Mouse (Mus musculus) liver, adult 2 months (tissue): ENCODE data around the gene Tet3. TPM values are rescaled to one million over a fixed set of nuclear protein-coding genes. Genes with fewer than 3 reads are reported as not detected.

ENCODE experiments used
- DNase-seq: peaks from one replicate; pipeline ENCODE4 v3.0.0-alpha.2; 2011; ENCODE audit warnings: low read depth, low spot score; ENCODE audit errors: extremely low read depth
- H3K27ac ChIP-seq: fragments of 200-500 bp; replicated peaks from 2 replicates; pipeline ENCODE4 v1.5.1; 2012; ENCODE audit warnings: low read depth, mild to moderate bottlenecking, control low read depth, inconsistent platforms, low read length; ENCODE audit not compliant: insufficient read depth
- H3K27me3 ChIP-seq: fragments of 200-500 bp; 2 replicates; pipeline ENCODE4 v1.6.1; 2012; ENCODE audit warnings: mild to moderate bottlenecking, moderate library complexity, low read length, inconsistent platforms; ENCODE audit not compliant: control insufficient read depth, insufficient read depth
- H3K36me3 ChIP-seq: fragments of 200-500 bp; 2 replicates; pipeline ENCODE4 v1.6.1; 2012; ENCODE audit warnings: low read length, inconsistent platforms; ENCODE audit not compliant: control insufficient read depth, insufficient read depth
- H3K4me1 ChIP-seq: fragments of 200-500 bp; 2 replicates; pipeline ENCODE4 v1.6.1; 2011; ENCODE audit warnings: low read length; ENCODE audit not compliant: control insufficient read depth, insufficient read depth
- H3K4me3 ChIP-seq: fragments of 200-500 bp; 2 replicates; pipeline ENCODE4 v1.5.1; 2011; ENCODE audit warnings: low read depth, mild to moderate bottlenecking, control low read depth, low read length, moderate library complexity; ENCODE audit not compliant: insufficient read depth
- H3K79me2 ChIP-seq: fragments of 200-500 bp; 2 replicates; pipeline ENCODE4 v1.6.1; 2012; ENCODE audit warnings: inconsistent platforms, mild to moderate bottlenecking, low read length, moderate library complexity; ENCODE audit not compliant: control insufficient read depth, insufficient read depth
- H3K9ac ChIP-seq: fragments of 200-500 bp; 2 replicates; pipeline ENCODE4 v1.6.1; 2012; ENCODE audit warnings: low read depth, mild to moderate bottlenecking, control low read depth, inconsistent platforms, low read length
- CTCF ChIP-seq: fragments of 200-500 bp; IDR thresholded peaks from 2 replicates; pipeline ENCODE4 v1.5.1; 2011; ENCODE audit warnings: low read depth, low read length, control low read depth
- POLR2A ChIP-seq: fragments of 200-500 bp; IDR thresholded peaks from 2 replicates; pipeline ENCODE4 v1.6.1; 2011; ENCODE audit warnings: low read length, control low read depth; ENCODE audit not compliant: insufficient read depth; ENCODE audit errors: extremely low read depth
- WGBS: fragments of 180-500 bp; shearing (Covaris S2); methylation state at CpG from one replicate; pipeline ENCODE4 v1.1.7; 2018; 5-methylcytosine and 5-hydroxymethylcytosine counted together
- polyA plus RNA-seq: library from polyadenylated mRNA; depleted of rRNA; stranded (reverse); fragments of >200 nt; gene quantifications from 2 replicates; pipeline ENCODE4 v1.2.3, GENCODE M21; 2012
- total RNA-seq: library from RNA; depleted of rRNA; stranded (reverse); fragments of >200 nt; gene quantifications from 2 replicates; pipeline ENCODE4 v1.2.3, GENCODE M21; 2014

Gene Tet3
- total and polyA plus RNA-seq, 2 experiments, result 4.5 to 4.6 TPM

- H3K27ac ChIP-seq, result no peak overlapping the region
- no peak overlapping the region for H3K4me3 ChIP-seq
- peaks cover 40% of the 10 kb centered on the region for H3K36me3 ChIP-seq
- 72% methylated on average over 10 of the region's 10 CpGs for WGBS
- no peak overlapping the region for H3K9ac ChIP-seq
- H3K4me1 ChIP-seq, result no peaks in the 10 kb centered on the region
- peak; percentile 33 for DNase-seq
- TF ChIP-seq POLR2A (no peak), CTCF (no peak)
- no peaks in the 10 kb centered on the region for H3K27me3 ChIP-seq
- H3K79me2 ChIP-seq, result no peaks in the 10 kb centered on the region; the same call in 1 of the 2 replicates
Observed at GRCm38 (mm10) chr6:83381510-83382491, 77.1 kb downstream of the Tet3 start.

GRCm38 (mm10) chr6:83373704-83374300 lies 85.1 kb downstream of the Tet3 start:
- WGBS, result 87% methylated on average over 9 of the region's 9 CpGs
- Histone ChIP-seq H3K27me3 (no peaks in the 10 kb centered on the region), H3K4me1 (no peaks in the 10 kb centered on the region), H3K9ac (no peak overlapping the region), H3K4me3 (no peak overlapping the region), H3K27ac (no peak overlapping the region), H3K36me3 (peaks cover 52% of the 10 kb centered on the region; the same call in 1 of the 2 replicates), H3K79me2 (no peaks in the 10 kb centered on the region)
- TF ChIP-seq POLR2A (no peak), CTCF (no peak)
- DNase-seq, result no peak

- no peaks in the 10 kb centered on the region for H3K4me1 ChIP-seq
- no peaks in the 10 kb centered on the region for H3K27me3 ChIP-seq
- no peak for DNase-seq
- peaks cover 36% of the 10 kb centered on the region; the same call in 1 of the 2 replicates for H3K36me3 ChIP-seq
- no peak for TF ChIP-seq CTCF
- TF ChIP-seq POLR2A, result no peak
- H3K4me3 ChIP-seq, result no peak overlapping the region
- H3K79me2 ChIP-seq, result no peaks in the 10 kb centered on the region
- WGBS, result 94% methylated on average over 3 of the region's 3 CpGs
- H3K9ac ChIP-seq, result no peak overlapping the region
- no peak overlapping the region for H3K27ac ChIP-seq
Observed at GRCm38 (mm10) chr6:83371350-83371749, 87.5 kb downstream of the Tet3 start.

DNA sequence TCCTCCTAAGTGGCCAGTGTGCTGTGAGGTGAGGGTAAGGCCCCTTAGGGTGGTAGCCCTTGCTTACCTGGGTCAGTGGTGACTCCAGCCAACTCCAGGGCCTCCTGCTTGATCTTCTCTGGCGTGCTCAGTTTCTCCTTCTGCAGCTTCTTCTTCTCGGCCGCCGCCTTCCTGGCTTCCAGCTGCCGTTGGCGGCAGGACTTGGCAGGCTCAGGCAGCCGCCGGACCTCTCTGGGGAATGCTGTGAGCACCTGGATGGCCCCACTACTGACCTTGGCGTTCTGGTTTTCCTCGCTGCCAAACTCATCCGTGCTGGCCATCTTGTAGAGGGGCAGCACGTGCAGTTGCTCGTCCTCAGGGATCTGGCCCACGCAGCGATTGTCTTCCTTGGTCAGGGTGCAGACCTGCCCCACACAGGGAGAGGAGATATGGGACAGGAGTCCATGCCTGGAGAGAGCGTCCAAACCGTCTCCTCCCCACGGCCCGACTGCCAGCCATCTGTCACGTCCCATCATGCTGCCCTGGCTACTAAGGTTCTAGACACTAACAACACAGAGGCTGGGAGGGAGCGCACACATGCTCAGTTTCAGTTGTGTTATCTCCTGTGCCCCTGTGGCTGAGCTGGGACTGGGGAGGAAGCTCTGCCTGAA lies 88.4 kb downstream of the Tet3 start:
- Histone ChIP-seq H3K4me1 (no peaks in the 10 kb centered on the region), H3K27me3 (no peaks in the 10 kb centered on the region), H3K4me3 (no peak overlapping the region), H3K79me2 (no peaks in the 10 kb centered on the region), H3K9ac (no peak overlapping the region), H3K36me3 (peaks cover 27% of the 10 kb centered on the region; the same call in 1 of the 2 replicates), H3K27ac (no peak overlapping the region)
- no peak for DNase-seq
- TF ChIP-seq CTCF, result no peak
- no peak for TF ChIP-seq POLR2A
- WGBS, result 91% methylated on average over 21 of the region's 21 CpGs

DNA sequence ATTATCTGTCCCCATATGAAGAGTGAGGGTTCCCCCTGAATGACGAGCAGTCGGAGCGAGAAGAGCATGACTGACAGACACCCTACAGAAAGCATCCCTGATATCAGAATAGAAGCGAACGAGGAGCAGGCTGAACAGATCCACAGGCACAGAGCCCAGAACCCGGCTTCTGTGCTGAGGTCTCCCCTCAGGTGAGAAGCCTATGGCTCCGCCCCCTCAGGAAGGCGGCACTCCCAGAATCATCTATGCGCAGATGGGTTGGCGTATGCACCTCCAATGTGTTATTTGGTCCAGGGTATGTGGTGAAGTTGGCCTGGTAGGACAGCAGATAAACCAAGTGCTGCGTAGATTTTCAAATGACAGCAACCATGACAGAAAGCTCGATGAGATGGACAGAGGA lies 95.8 kb downstream of the Tet3 start:
- no peaks in the 10 kb centered on the region for H3K79me2 ChIP-seq
- H3K9ac ChIP-seq, result no peak overlapping the region
- H3K27ac ChIP-seq, result no peak overlapping the region
- peaks cover 6% of the 10 kb centered on the region; the same call in 1 of the 2 replicates for H3K36me3 ChIP-seq
- TF ChIP-seq CTCF, result no peak
- no peak for TF ChIP-seq POLR2A
- H3K27me3 ChIP-seq, result no peaks in the 10 kb centered on the region
- H3K4me1 ChIP-seq, result no peaks in the 10 kb centered on the region
- H3K4me3 ChIP-seq, result no peak overlapping the region
- WGBS, result 89% methylated on average over 12 of the region's 12 CpGs
- DNase-seq, result no peak
